Comparison of ENCODE assay signal across 18 mouse cellular contexts in genomic region chr4:101035131-101035530, GRCm38 (mm10). TPM values are rescaled to one million over a fixed set of nuclear protein-coding genes. Genes with fewer than 3 reads are reported as not detected.
"Had no signal": no experiment of that assay in that cellular context is flagged by ENCODE, and none has a peak within 500 bp of the region (broad histone marks: within the 10 kb centered on the region; RNA-seq: fewer than 3 reads in every experiment).

No protein-coding gene starts in this region.

- H3K4me3 ChIP-seq: left cerebral cortex, adult 2 months; liver, embryonic 13.5 days; megakaryocyte, embryonic 14.5 days; neural tube, embryonic 12.5 days had no signal

- H3K27ac ChIP-seq: left cerebral cortex, adult 2 months; liver, embryonic 13.5 days; macrophage; neural tube, embryonic 12.5 days; stomach, postnatal 0 days had no signal

- ATAC-seq: intestine, embryonic 16.5 days; liver, postnatal 0 days; lung, postnatal 0 days had no signal

- H3K36me3 ChIP-seq: liver, embryonic 13.5 days; neural tube, embryonic 12.5 days had no signal

- H3K9ac ChIP-seq: liver, embryonic 13.5 days; liver, postnatal 0 days; neural tube, embryonic 12.5 days had no signal

- H3K4me2 ChIP-seq: liver, embryonic 13.5 days; midbrain, embryonic 11.5 days; neural tube, embryonic 12.5 days had no signal

- DNase-seq: liver; liver, embryonic 13.5 days; liver, postnatal 0 days; thymus, postnatal 4 days had no signal

- H3K4me1 ChIP-seq: liver, embryonic 13.5 days; megakaryocyte, embryonic 14.5 days; neural tube, embryonic 12.5 days had no signal

- H3K27me3 ChIP-seq: liver, embryonic 13.5 days; megakaryocyte, embryonic 14.5 days; neural tube, embryonic 12.5 days had no signal

- H3K9me3 ChIP-seq: liver, embryonic 13.5 days; megakaryocyte, embryonic 14.5 days; neural tube, embryonic 12.5 days had no signal

RNA-seq across cellular contexts. Expression of gene Gm10577, which starts 14.6 kb away (rescaled TPM):
- total RNA-seq: layer of hippocampus, postnatal 25 days; left cerebral cortex, adult 2 months; left cerebral cortex, postnatal 14 days; monocyte, adult 5-6 weeks; neutrophil, adult 5-6 weeks had no signal
- polyA plus RNA-seq: intestine, embryonic 16.5 days; kidney, embryonic 16.5 days; limb, embryonic 11.5 days; liver, embryonic 13.5 days; liver, postnatal 0 days; lung, postnatal 0 days; macrophage; midbrain, embryonic 11.5 days; neural tube, embryonic 12.5 days; stomach, postnatal 0 days had no signal

RNA-seq across cellular contexts. Expression of gene Raver2, which starts 33.7 kb away (rescaled TPM):
- polyA plus RNA-seq: macrophage had no signal
